9 mouse cellular contexts compared by ENCODE assay signal in the genomic region with DNA sequence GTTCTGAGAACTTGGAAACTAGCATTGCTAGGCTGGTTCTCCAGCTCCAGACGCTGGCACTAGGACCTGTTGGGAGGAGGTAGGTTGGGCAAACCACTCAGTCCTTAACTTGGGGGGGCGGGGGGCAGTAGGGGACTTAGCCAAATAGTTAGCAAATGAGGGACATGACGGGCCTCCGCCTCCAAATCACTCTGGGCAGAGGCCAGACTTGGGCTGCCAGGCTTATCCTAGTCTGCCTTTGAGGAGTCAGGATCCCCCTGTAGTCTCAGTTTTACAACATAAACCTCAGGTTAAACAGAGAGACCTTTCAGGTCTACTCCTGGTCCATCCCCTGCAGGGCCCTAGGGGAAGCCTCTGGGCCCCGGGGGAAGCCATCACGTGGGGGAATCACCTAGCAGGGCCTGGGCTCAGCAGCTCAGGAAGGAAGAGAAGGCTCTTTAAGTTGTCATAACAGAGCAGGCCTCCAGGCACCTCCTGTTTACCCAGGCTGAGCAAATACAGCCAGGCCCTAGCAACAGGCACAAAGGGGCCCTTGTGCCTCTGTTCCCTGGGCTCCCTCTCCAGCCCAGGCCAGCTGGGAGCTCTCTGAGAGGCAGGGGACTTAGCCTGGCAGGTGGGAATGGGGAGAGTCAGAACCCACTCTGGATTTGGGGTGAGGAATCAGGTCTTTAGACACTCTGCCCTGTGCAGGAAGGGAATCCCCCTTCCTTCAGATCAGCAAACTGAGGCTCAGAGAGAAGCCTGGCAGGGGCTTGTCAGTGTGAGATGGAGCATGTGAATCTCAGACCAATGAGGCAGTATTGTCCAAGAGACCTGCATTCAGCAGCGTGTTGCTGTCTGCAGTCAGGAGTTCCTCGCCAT.
A peak's percentile ranks its signal among the peaks of the same experiment; 100 is the strongest.
DNase-seq lines count a peak whose midpoint lies in the region; ATAC-seq and TF ChIP-seq lines count a peak whose summit lies in the region.
"Had no signal": no experiment of that assay in that cellular context is flagged by ENCODE, and none has a peak within 500 bp of the region (broad histone marks: within the 10 kb centered on the region; RNA-seq: fewer than 3 reads in every experiment).

No protein-coding gene starts in this region.

- no peaks in the 10 kb centered on the region for H3K9me3 ChIP-seq in forebrain, embryonic 10.5 days
- no peaks in the 10 kb centered on the region for H3K9me3 ChIP-seq in hindbrain, postnatal 0 days (ENCODE audit: low read length)
- H3K9me3 ChIP-seq in lung, postnatal 0 days (ENCODE audit: low read length), result no peaks in the 10 kb centered on the region
- H3K9me3 ChIP-seq: megakaryocyte, embryonic 14.5 days had no signal

- peak; percentile 45 to 55 for DNase-seq in urinary bladder, adult 18-20 months (ENCODE audit: low spot score in 2 of 2)
- DNase-seq in urinary bladder, postnatal 4 days (ENCODE audit: low spot score in 2 of 2), result no peak
- DNase-seq in forebrain, embryonic 10.5 days (ENCODE audit: extremely low spot score, low spot score), result peak; percentile 55
- DNase-seq in hindbrain, postnatal 0 days (ENCODE audit: low spot score), result peak; percentile 73
- DNase-seq in lung, postnatal 0 days (ENCODE audit: low spot score), result peak; percentile 88
- DNase-seq in spleen, postnatal 14 days (ENCODE audit: low spot score in 2 of 2), result peak; percentile 14 to 29
- no peak for DNase-seq in cerebellum, postnatal 4 days (ENCODE audit: low spot score in 2 of 2)
- no peak for DNase-seq in left cerebral cortex, adult 11 months (ENCODE audit: low spot score)

- peak overlapping the region; percentile 84 for H3K27ac ChIP-seq in forebrain, embryonic 10.5 days
- peak overlapping the region; percentile 75 for H3K27ac ChIP-seq in hindbrain, postnatal 0 days
- peak overlapping the region; percentile 76 for H3K27ac ChIP-seq in lung, postnatal 0 days (ENCODE audit: low read length)

- peaks cover 49% of the 10 kb centered on the region for H3K4me1 ChIP-seq in forebrain, embryonic 10.5 days
- H3K4me1 ChIP-seq in hindbrain, postnatal 0 days (ENCODE audit: insufficient read depth, low read length), result peaks cover 11% of the 10 kb centered on the region
- peaks cover 22% of the 10 kb centered on the region for H3K4me1 ChIP-seq in lung, postnatal 0 days (ENCODE audit: insufficient read depth, low read depth, low read length)

- TF ChIP-seq EP300 in lung, postnatal 0 days (IDR thresholded peaks at IDR 0.05), result peak; percentile 61

- no peak overlapping the region; the same call in 1 of the 2 replicates for H3K9ac ChIP-seq in hindbrain, postnatal 0 days (replicated peaks; ENCODE audit: low read length)
- no peak overlapping the region for H3K9ac ChIP-seq in lung, postnatal 0 days (replicated peaks; ENCODE audit: low read depth)

- no peaks in the 10 kb centered on the region for H3K27me3 ChIP-seq in forebrain, embryonic 10.5 days (ENCODE audit: poor library complexity, severe bottlenecking)
- H3K27me3 ChIP-seq in hindbrain, postnatal 0 days (ENCODE audit: insufficient read depth, low read length), result no peaks in the 10 kb centered on the region
- no peaks in the 10 kb centered on the region for H3K27me3 ChIP-seq in lung, postnatal 0 days (replicated peaks; ENCODE audit: insufficient read depth, low read length)

- no peak overlapping the region for H3K4me2 ChIP-seq in hindbrain, postnatal 0 days (ENCODE audit: low read depth, low read length)
- H3K4me2 ChIP-seq in lung, postnatal 0 days (replicated peaks; ENCODE audit: low read depth, low read length), result no peak overlapping the region

- WGBS in forebrain, embryonic 10.5 days, result 59% methylated on average over 8 of the region's 8 CpGs
- WGBS in hindbrain, postnatal 0 days, result 40% methylated on average over 8 of the region's 8 CpGs
- 43% methylated on average over 8 of the region's 8 CpGs for WGBS in lung, postnatal 0 days

- no peaks in the 10 kb centered on the region for H3K36me3 ChIP-seq in forebrain, embryonic 10.5 days (replicated peaks)
- H3K36me3 ChIP-seq in hindbrain, postnatal 0 days (ENCODE audit: insufficient read depth, low read length), result no peaks in the 10 kb centered on the region
- no peaks in the 10 kb centered on the region for H3K36me3 ChIP-seq in lung, postnatal 0 days (ENCODE audit: insufficient read depth, low read length)

- ATAC-seq in hindbrain, postnatal 0 days, result peak; percentile 90
- ATAC-seq in lung, postnatal 0 days, result peak; percentile 91

- no peak overlapping the region for H3K4me3 ChIP-seq in forebrain, embryonic 10.5 days
- no peak overlapping the region for H3K4me3 ChIP-seq in hindbrain, postnatal 0 days (ENCODE audit: low read length)
- H3K4me3 ChIP-seq in lung, postnatal 0 days (ENCODE audit: low read depth, low read length), result no peak overlapping the region
- H3K4me3 ChIP-seq: megakaryocyte, embryonic 14.5 days had no signal

- no peak; the same call in 1 of the 2 replicates for TF ChIP-seq CTCF in hindbrain, postnatal 0 days (IDR thresholded peaks at IDR 0.05; ENCODE audit: low read depth)
- peak; percentile 30; the same call in 1 of the 2 replicates for TF ChIP-seq CTCF in lung, postnatal 0 days (IDR thresholded peaks at IDR 0.05)

Comparison
In these comparisons a context has a peak if more than half of its experiments do, and no peak if none do; other contexts are left out.
1. DNase-seq: peak in urinary bladder, adult 18-20 months (2 of 2), forebrain, embryonic 10.5 days (single experiment), hindbrain, postnatal 0 days (single experiment), lung, postnatal 0 days (single experiment) and spleen, postnatal 14 days (2 of 2); none in urinary bladder, postnatal 4 days (0 of 2), cerebellum, postnatal 4 days (0 of 2) and left cerebral cortex, adult 11 months (single experiment).
2. Peak in every context shown above with its lines, with median percentiles within 50 percentile points of each other: H3K27ac ChIP-seq.